Mouse (Mus musculus): Measurements from ENCODE around the gene Mmp9. TPM values are rescaled to one million over a fixed set of nuclear protein-coding genes. Genes with fewer than 3 reads are reported as not detected.

The Mmp9 gene
- total and polyA plus RNA-seq, 3 experiments, result 0.63 to 0.82 TPM; not detected in 1

DNA sequence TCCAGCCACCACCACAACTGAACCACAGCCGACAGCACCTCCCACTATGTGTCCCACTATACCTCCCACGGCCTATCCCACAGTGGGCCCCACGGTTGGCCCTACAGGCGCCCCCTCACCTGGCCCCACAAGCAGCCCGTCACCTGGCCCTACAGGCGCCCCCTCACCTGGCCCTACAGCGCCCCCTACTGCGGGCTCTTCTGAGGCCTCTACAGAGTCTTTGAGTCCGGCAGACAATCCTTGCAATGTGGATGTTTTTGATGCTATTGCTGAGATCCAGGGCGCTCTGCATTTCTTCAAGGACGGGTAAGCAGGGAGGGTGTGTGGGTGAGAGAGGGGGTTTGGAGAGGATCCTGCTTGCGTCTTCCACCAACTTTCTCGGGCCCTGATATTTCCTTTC, 11.9 kb downstream of the Mmp9 start:
- TF ChIP-seq GATA1 (IDR thresholded peaks at IDR 0.05; ENCODE audit: borderline replicate concordance, low read length) (no peak), POLR2AphosphoS5 (IDR thresholded peaks at IDR 0.05; ENCODE audit: insufficient replicate concordance, low read depth, low read length) (no peak), CTCF (IDR thresholded peaks at IDR 0.05; ENCODE audit: low read depth, low read length) (0 out of 2 replicates have a peak, but pooled peaks have one; percentile 13), TAL1 (conservative IDR thresholded peaks at IDR 0.05; ENCODE audit: low read depth, low read length) (no peak), GATA2 (IDR thresholded peaks at IDR 0.05; ENCODE audit: borderline replicate concordance, low read depth, low read length) (no peak)
- DNase-seq (ENCODE audit: low spot score), result no peak
- Histone ChIP-seq H3K9me3 (replicated peaks) (peaks cover 6% of the 10 kb centered on the region), H3K4me3 (ENCODE audit: low read depth, low read length) (no peak overlapping the region), H3K27me3 (ENCODE audit: insufficient read depth, low read length) (peaks cover 7% of the 10 kb centered on the region; the same call in 1 of the 2 replicates), H3K4me1 (ENCODE audit: insufficient read depth, low read depth, low read length) (peaks cover 5% of the 10 kb centered on the region), H3K36me3 (replicated peaks) (no peaks in the 10 kb centered on the region)
- no peak for ATAC-seq (ENCODE audit: extremely low read depth, insufficient number of reproducible peaks, low FRiP score, poor library complexity, severe bottlenecking)

GRCm38 (mm10) chr2:164953224-164953623, 12.6 kb downstream of the Mmp9 start:
- DNase-seq (ENCODE audit: low spot score), result peak; percentile 73
- H3K4me3 ChIP-seq (ENCODE audit: low read depth, low read length), result no peak overlapping the region
- peaks cover 3% of the 10 kb centered on the region for H3K4me1 ChIP-seq (ENCODE audit: insufficient read depth, low read depth, low read length)
- H3K9me3 ChIP-seq (replicated peaks), result peaks cover 6% of the 10 kb centered on the region
- H3K27me3 ChIP-seq (ENCODE audit: insufficient read depth, low read length), result peaks cover 7% of the 10 kb centered on the region; the same call in 1 of the 2 replicates
- peak; percentile 49; the same call in 1 of the 2 replicates for ATAC-seq (ENCODE audit: extremely low read depth, insufficient number of reproducible peaks, low FRiP score, poor library complexity, severe bottlenecking)
- no peaks in the 10 kb centered on the region for H3K36me3 ChIP-seq (replicated peaks)
- TF ChIP-seq CTCF (IDR thresholded peaks at IDR 0.05; ENCODE audit: low read depth, low read length), result peak; percentile 44; the same call in 1 of the 2 replicates
- TF ChIP-seq GATA2 (IDR thresholded peaks at IDR 0.05; ENCODE audit: borderline replicate concordance, low read depth, low read length), result no peak
- no peak for TF ChIP-seq POLR2AphosphoS5 (IDR thresholded peaks at IDR 0.05; ENCODE audit: insufficient replicate concordance, low read depth, low read length)
- TF ChIP-seq GATA1 (IDR thresholded peaks at IDR 0.05; ENCODE audit: borderline replicate concordance, low read length), result no peak
- no peak for TF ChIP-seq TAL1 (conservative IDR thresholded peaks at IDR 0.05; ENCODE audit: low read depth, low read length)

GRCm38 (mm10) chr2:164955725-164956124, 15.1 kb downstream of the Mmp9 start:
- no peak for TF ChIP-seq CTCF (IDR thresholded peaks at IDR 0.05; ENCODE audit: low read depth, low read length)
- TF ChIP-seq TAL1 (conservative IDR thresholded peaks at IDR 0.05; ENCODE audit: low read depth, low read length), result no peak
- TF ChIP-seq GATA2 (IDR thresholded peaks at IDR 0.05; ENCODE audit: borderline replicate concordance, low read depth, low read length), result no peak
- no peak for TF ChIP-seq POLR2AphosphoS5 (IDR thresholded peaks at IDR 0.05; ENCODE audit: insufficient replicate concordance, low read depth, low read length)
- no peak for TF ChIP-seq GATA1 (IDR thresholded peaks at IDR 0.05; ENCODE audit: borderline replicate concordance, low read length)
- H3K4me1 ChIP-seq (ENCODE audit: insufficient read depth, low read depth, low read length), result peaks cover 7% of the 10 kb centered on the region
- no peak overlapping the region for H3K4me3 ChIP-seq (ENCODE audit: low read depth, low read length)
- no peaks in the 10 kb centered on the region for H3K27me3 ChIP-seq (ENCODE audit: insufficient read depth, low read length)
- no peaks in the 10 kb centered on the region for H3K36me3 ChIP-seq (replicated peaks)
- H3K9me3 ChIP-seq (replicated peaks), result no peaks in the 10 kb centered on the region; the same call in 1 of the 2 replicates
- no peak for DNase-seq (ENCODE audit: low spot score)
- ATAC-seq (ENCODE audit: extremely low read depth, insufficient number of reproducible peaks, low FRiP score, poor library complexity, severe bottlenecking), result no peak

- Histone ChIP-seq H3K4me3 (ENCODE audit: low read depth, low read length) (no peak overlapping the region), H3K36me3 (replicated peaks) (no peaks in the 10 kb centered on the region), H3K4me1 (ENCODE audit: insufficient read depth, low read depth, low read length) (peaks cover 10% of the 10 kb centered on the region), H3K27me3 (ENCODE audit: insufficient read depth, low read length) (no peaks in the 10 kb centered on the region), H3K9me3 (replicated peaks) (no peaks in the 10 kb centered on the region)
- DNase-seq (ENCODE audit: low spot score), result no peak
- TF ChIP-seq CTCF (IDR thresholded peaks at IDR 0.05; ENCODE audit: low read depth, low read length) (no peak), TAL1 (conservative IDR thresholded peaks at IDR 0.05; ENCODE audit: low read depth, low read length) (no peak), POLR2AphosphoS5 (IDR thresholded peaks at IDR 0.05; ENCODE audit: insufficient replicate concordance, low read depth, low read length) (no peak), GATA1 (IDR thresholded peaks at IDR 0.05; ENCODE audit: borderline replicate concordance, low read length) (no peak), GATA2 (IDR thresholded peaks at IDR 0.05; ENCODE audit: borderline replicate concordance, low read depth, low read length) (no peak)
- no peak for ATAC-seq (ENCODE audit: extremely low read depth, insufficient number of reproducible peaks, low FRiP score, poor library complexity, severe bottlenecking)
These were observed 15.6 kb downstream of the Mmp9 start for GRCm38 (mm10) chr2:164956195-164956594.

DNA sequence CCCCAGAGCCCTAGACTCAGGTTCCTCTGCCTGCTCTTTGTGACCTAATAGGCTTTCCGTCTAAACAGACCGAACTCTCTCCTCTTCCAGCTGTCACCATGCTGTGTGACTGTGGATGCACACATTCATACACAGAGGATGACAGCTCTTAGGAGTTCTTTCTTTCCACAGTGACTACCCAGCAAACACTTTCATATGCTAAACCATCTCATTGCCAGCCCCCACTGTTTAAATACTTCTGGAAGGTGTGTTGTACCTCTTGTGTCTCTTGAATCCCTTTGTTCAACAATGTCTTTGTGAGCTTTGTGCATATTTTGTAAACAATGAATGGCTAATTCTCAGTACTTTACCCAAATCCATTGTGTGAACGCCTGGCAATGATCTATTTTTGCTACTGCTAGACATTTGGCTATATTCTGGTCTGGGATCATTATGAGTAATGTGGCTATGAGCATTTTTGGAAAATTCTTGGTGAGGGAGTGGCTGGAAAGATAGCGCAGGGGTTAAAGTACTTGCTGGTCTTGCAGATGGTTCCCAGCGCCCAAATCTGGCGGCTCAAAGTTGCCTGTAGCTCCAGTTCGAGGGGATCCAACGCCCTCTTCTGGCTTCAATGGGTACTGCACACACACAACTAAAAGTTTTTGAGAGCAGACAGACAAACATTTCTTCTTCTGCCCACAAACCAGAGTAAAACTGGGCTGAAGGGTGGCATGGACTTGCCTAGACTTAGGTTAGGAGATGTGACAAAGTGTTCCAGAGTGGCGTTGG, 17.2 kb downstream of the Mmp9 start:
- TF ChIP-seq GATA1 (IDR thresholded peaks at IDR 0.05; ENCODE audit: borderline replicate concordance, low read length) (no peak), TAL1 (conservative IDR thresholded peaks at IDR 0.05; ENCODE audit: low read depth, low read length) (no peak), CTCF (IDR thresholded peaks at IDR 0.05; ENCODE audit: low read depth, low read length) (0 out of 2 replicates have a peak, but pooled peaks have one; percentile 8), GATA2 (IDR thresholded peaks at IDR 0.05; ENCODE audit: borderline replicate concordance, low read depth, low read length) (no peak), POLR2AphosphoS5 (IDR thresholded peaks at IDR 0.05; ENCODE audit: insufficient replicate concordance, low read depth, low read length) (no peak)
- Histone ChIP-seq H3K36me3 (replicated peaks) (no peaks in the 10 kb centered on the region), H3K27me3 (ENCODE audit: insufficient read depth, low read length) (no peaks in the 10 kb centered on the region)

DNA sequence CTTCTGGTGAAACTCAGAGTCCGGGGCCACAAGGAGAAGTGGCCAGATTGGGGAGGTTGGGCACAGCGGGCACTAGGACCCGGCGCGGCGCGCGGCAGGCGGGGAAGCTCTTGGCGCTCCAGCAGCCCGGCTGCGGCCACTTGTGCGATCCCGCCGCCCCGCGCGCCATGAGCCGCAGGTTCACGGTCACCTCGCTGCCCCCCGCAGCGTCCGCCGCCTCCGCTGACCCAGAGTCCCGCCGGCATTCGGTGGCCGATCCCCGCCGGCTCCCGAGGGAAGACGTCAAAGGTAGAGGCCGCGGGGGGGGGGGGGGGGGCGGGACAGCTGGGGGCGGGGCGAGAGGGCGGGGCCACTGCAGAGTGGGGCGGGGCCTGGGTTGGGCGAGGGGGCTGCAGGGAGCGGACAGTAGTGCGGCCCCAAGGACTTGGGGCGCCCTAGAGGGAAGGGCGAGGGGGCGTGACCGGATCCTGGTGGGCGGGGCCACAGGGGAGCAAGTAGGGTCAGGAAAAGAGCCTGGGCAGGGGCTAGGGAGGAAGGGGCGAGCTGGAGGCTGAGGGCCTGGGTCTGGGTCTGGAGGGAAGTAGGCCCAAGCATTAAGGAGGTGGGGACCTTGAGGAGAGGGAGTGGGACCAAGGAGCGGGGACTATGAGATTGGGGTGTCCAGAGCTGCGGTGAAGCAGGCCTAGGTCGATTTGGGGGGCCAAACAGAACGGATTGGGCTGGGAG, 20.3 kb downstream of the Mmp9 start, which contains the start of gene Slc12a5:
Gene Slc12a5 (plus strand): TSS at position 87 of the 726 bp plus-strand sequence.
- no peaks in the 10 kb centered on the region for H3K27me3 ChIP-seq (ENCODE audit: insufficient read depth, low read length)
- no peaks in the 10 kb centered on the region for H3K9me3 ChIP-seq (replicated peaks)
- peak; percentile 52 for DNase-seq (ENCODE audit: low spot score)
- ATAC-seq (ENCODE audit: extremely low read depth, insufficient number of reproducible peaks, low FRiP score, poor library complexity, severe bottlenecking), result peak; percentile 28
- H3K4me3 ChIP-seq (ENCODE audit: low read depth, low read length), result peak within 1 kb of the TSS; percentile 70
- H3K36me3 ChIP-seq (replicated peaks), result no peaks in the 10 kb centered on the region
- TF ChIP-seq GATA2 (IDR thresholded peaks at IDR 0.05; ENCODE audit: borderline replicate concordance, low read depth, low read length), result no peak
- no peak for TF ChIP-seq POLR2AphosphoS5 (IDR thresholded peaks at IDR 0.05; ENCODE audit: insufficient replicate concordance, low read depth, low read length)
- TF ChIP-seq TAL1 (conservative IDR thresholded peaks at IDR 0.05; ENCODE audit: low read depth, low read length), result no peak
- no peak for TF ChIP-seq GATA1 (IDR thresholded peaks at IDR 0.05; ENCODE audit: borderline replicate concordance, low read length)
- peaks cover 13% of the 10 kb centered on the region for H3K4me1 ChIP-seq (ENCODE audit: insufficient read depth, low read depth, low read length)

More for the DNA sequence above, 17.2 kb downstream of the Mmp9 start:
- Histone ChIP-seq H3K4me1 (ENCODE audit: insufficient read depth, low read depth, low read length) (peaks cover 15% of the 10 kb centered on the region), H3K9me3 (replicated peaks) (no peaks in the 10 kb centered on the region), H3K4me3 (ENCODE audit: low read depth, low read length) (no peak overlapping the region)
- no peak for DNase-seq (ENCODE audit: low spot score)
- ATAC-seq (ENCODE audit: extremely low read depth, insufficient number of reproducible peaks, low FRiP score, poor library complexity, severe bottlenecking), result no peak

All from G1E (cell line).